Mouse (Mus musculus) large intestine, adult 2 months (tissue): ENCODE results near the gene Vpreb2. TPM values are rescaled to one million over a fixed set of nuclear protein-coding genes. Genes with fewer than 3 reads are reported as not detected.
"Not testable (repeated sequence)": the region's sequence is repeated elsewhere in the genome, so short reads cannot be mapped to it uniquely, and the experiment has no call there.

ENCODE experiments used
- DNase-seq: peaks from one replicate; pipeline ENCODE4 v3.0.0-alpha.2; 2012; ENCODE audit warnings: low read depth, low spot score
- WGBS: fragments of 180-500 bp; shearing (Covaris S2); methylation state at CpG from one replicate; pipeline ENCODE4 v1.1.7; 2018; 5-methylcytosine and 5-hydroxymethylcytosine counted together
- polyA plus RNA-seq: library from polyadenylated mRNA; depleted of rRNA; stranded (reverse); fragments of >200 nt; gene quantifications from 2 replicates; pipeline ENCODE4 v1.2.3, GENCODE M21; 2012; rRNA removed

The Vpreb2 gene
- polyA plus RNA-seq, 1 experiment: not detected

DNA sequence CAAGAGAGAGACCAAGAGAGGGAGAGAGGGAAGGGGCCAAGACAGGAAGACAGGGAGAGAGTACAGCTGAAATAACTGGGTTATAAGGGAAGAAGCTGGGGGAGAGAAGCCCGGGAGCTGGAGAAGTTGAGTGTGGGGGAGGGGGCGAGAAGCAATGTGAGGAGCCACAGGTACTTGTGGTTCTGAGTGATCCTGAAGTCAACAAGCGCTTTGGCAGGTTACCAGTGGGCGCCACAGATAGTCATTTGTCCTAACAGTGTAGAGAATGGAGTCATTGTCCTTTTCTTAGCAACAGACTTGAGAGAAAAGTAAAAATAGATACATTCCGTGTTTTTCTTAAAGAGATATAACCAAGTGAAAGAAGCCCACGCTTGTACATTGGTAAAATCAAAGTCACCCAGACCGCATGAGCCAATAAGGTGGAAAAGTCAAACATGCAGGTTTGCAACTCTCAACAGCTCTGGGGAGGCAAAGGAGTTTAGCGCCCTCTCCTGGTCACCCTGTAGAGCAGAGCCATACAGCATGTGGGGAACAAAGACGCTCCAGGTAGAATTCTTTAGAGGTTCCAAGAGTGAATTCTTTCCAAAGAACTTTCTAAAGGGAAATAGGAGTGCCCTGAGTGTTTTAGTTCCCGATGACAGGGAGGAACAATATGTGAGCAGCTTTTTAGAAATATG, 6.4 kb downstream of the Vpreb2 start:
- WGBS: 28% methylated on average over 10 of the region's 10 CpGs
- DNase-seq: peak; percentile 16

DNA sequence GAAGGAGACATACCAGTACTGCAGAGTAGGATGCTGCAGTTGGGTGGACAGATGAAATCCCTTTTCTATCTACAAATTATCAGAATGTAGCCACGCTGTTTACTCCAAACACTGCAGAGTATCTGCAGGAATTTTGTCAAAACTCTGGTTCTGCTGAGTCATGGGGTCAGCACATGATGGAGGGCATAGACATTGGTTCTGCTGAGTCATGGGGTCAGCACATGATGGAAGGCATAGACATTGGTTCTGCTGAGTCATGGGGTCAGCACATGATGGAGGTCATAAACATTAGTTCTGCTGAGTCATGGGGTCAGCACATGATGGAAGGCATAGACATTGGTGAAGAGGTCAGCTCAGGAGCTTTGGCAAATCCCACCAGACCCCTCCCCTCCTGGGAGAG, 7.5 kb downstream of the Vpreb2 start:
- WGBS: 86% methylated on average over 1 of the region's 1 CpGs
- no peak for DNase-seq

DNA sequence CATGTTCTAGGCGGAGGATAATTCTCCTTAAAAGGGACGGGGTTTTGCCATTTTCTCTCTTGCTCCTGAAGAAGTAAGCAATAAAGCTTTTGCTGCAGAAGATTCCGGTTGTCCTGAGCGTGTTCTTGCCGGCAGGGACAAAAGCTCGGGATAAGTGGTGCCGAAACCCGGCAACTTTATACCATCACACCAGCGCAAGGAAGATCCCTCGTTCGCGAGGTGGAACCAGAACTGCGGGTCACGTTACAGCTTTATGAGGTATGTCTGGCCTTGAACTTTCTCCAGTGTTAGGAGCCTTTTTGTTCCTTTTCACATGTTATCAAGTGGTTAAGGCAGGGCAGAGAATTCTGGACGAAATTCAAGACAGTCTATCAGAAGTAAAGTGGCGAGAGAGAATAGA, 12.1 kb downstream of the Vpreb2 start:
- WGBS: 94% methylated on average over 16 of the region's 16 CpGs
- DNase-seq: not testable (repeated sequence)

DNA sequence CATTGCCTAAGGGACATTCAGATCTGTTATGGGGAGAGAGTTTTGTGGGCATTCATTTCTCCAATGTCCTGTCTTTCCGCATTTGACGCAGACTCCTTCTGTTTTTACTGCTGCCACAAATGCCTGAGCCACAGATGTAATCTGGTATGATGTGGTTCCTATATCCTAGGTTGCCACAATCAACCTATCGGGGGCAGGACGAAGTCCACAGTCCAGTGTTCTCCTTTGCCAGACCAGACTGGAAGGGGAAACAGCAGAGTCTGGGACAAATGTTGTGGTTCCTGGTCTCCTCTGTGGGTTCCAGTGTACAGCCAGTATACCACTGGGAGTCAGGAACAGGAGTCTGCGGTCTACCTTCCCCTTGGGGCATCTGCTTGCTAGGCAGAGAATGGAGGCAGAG, 19.4 kb downstream of the Vpreb2 start:
- no peak for DNase-seq
- WGBS: 67% methylated on average over 5 of the region's 5 CpGs

DNA sequence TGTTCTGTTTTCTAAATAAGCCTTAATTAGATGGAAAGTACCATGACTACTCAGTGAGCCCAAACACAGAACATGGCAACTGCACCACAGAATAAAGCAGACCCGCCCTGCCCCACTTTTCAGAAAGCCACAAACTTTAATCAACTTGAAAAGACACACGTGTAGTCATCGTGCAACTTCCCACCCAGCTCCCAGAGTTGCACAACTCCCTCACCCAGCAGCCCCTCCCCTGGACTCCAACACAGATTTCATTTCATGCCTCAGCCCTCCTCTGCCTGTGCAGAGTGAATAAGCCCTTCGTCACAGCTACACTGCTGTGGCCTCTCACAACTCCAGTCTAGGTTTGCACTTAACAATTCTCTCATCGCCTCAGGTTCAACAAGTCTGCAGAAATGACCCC, 24.4 kb downstream of the Vpreb2 start:
- WGBS: 48% methylated on average over 5 of the region's 5 CpGs
- no peak for DNase-seq

DNA sequence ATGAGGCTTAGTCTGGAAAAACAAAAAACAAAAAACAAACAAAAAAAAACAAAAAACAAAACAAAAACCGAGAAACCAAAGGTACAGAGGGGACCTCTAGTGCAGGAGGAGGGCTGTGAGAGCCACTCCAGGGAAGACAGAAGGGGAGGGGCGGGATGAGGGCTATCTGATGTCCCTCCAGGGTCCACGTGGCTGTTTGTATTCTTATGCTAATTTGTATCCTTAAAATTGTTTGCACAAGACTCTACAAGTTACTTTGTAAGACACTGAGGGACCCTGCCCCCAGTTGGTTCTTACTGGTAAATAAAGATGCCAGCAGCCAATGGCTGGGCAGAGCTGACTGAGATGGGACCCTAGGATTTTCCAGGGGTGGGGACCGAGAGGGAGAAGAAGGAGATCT, 26.9 kb downstream of the Vpreb2 start:
- 44% methylated on average over 4 of the region's 4 CpGs for WGBS
- no peak for DNase-seq

DNA sequence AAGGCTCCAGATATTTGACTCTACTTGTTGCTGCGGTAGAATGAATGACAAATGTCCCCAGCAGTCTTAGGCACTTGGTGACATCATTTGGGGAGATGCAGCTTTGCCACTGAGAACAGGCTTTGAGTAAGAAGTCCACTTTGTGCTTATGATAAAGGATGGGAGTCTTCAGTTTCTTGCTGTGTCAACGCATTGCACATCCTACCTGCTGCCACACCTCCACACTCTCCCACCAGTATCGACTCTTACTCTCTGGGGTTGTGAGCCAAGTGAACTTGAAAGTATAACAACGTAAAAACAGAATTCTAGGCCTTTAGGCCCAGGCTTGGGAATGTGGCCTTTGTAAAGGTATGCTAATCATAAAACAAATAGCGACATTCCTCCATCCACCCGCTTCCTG, 30.9 kb downstream of the Vpreb2 start:
- 66% methylated on average over 6 of the region's 6 CpGs for WGBS
- DNase-seq: no peak

DNA sequence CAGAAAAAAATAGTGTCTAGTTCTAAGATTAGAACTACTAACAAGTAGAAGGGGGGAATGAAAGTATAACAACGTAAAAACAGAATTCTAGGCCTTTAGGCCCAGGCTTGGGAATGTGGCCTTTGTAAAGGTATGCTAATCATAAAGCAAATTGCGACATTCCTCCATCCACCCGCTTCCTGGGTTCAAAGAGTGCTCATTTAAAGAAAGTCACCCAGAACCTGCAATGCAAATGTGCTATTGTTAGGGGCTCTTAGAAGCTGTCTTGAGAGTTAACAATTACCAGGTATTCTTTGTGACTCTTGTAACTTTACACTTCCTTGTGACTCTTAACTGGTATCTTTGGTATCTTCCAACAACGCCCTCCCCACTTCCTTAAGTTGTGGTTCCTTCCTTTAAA, 36.3 kb downstream of the Vpreb2 start:
- not testable (repeated sequence) for DNase-seq
- 62% methylated on average over 4 of the region's 4 CpGs for WGBS

DNA sequence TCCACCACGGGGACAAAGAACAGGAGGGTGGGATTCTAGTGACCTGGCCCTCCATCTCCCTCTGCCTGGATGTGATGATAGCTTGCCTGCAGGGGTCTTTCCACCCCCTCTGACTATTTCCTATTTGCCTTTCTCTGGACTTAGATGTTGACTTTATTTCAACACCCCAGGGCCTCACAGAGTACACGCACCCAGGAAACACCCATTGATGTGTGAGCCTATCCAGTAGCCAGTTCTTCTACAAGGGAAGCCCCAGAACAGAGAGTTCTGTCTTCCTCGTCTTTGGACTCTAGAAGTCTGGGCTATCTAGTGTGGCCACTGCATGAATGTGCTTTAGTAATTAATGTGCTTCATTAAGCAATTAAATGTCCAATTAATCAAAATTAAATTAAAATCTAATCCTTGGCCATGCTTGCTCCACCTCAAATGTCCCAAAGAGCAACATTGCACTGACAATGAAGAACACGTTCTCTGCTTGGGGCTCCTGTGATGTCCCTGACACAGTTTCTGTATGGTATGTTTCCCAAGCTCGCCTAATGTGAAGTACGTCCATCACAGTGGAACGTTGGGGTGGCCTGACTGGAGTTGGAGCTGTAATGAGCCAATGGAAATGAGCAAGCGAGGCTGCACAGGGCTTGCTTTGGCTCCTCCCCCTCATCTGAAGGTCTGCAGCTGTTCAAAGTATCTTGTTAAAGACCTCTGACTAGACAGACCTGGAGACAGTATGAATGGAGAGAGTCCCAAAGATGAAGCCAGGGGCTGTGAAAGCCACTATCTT, 42.7 kb downstream of the Vpreb2 start:
- no peak for DNase-seq
- 52% methylated on average over 8 of the region's 8 CpGs for WGBS

DNA sequence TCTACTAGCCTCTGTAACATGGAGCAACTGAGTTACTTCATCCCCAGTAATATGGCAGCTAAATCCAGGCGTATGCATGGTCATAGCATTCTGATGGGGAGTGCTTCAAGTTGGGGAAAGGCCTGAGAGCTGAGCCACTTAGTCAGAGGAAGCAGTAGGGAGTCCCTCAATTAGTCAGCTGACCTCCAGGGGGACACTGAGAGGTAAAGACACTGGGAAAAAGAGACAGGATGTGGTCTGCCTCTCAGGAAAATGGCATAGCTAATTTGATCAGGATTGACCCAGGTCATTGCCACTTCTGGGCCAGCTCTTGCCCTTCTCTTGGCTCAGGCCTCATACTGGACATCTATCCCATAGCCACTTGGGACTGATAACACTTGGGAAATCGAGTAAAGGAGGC, 47.1 kb downstream of the Vpreb2 start:
- no peak for DNase-seq
- 52% methylated on average over 2 of the region's 2 CpGs for WGBS

Other genes with a start within 250 kb of the Vpreb2 start
- gene Med15, start 247.5 kb upstream of the Vpreb2 start, polyA plus RNA-seq: 57.1 and 86.6 TPM in 2 replicates
- gene Klhl22, start 220.8 kb upstream of the Vpreb2 start, polyA plus RNA-seq: 38.5 and 51.9 TPM in 2 replicates
- 10.5 and 14.0 TPM in 2 replicates for gene Scarf2, start 183.1 kb upstream of the Vpreb2 start, polyA plus RNA-seq
- not detected in 2 replicates for gene B830017H08Rik, start 147.3 kb upstream of the Vpreb2 start, polyA plus RNA-seq
- 8.8 and 11.0 TPM in 2 replicates for gene Car15, start 142.1 kb upstream of the Vpreb2 start, polyA plus RNA-seq
- gene Gm20518, start 88.8 kb upstream of the Vpreb2 start, polyA plus RNA-seq: 0.48 and 1.5 TPM in 2 replicates
- 0.05 and 0.10 TPM in 2 replicates for gene Tssk1, start 86.2 kb upstream of the Vpreb2 start, polyA plus RNA-seq
- gene Dgcr2, start 81.9 kb upstream of the Vpreb2 start, polyA plus RNA-seq: 82.4 and 104 TPM in 2 replicates
- not detected in 2 replicates for gene Tssk2, start 81.8 kb upstream of the Vpreb2 start, polyA plus RNA-seq
- 12.1 and 17.4 TPM in 2 replicates for gene Ess2, start 69.1 kb upstream of the Vpreb2 start, polyA plus RNA-seq
- gene Gsc2, start 65.4 kb upstream of the Vpreb2 start, polyA plus RNA-seq: not detected in 2 replicates
- gene Slc25a1, start 52.2 kb upstream of the Vpreb2 start, polyA plus RNA-seq: 191 and 199 TPM in 2 replicates
- gene Dgcr6, start 72.4 kb downstream of the Vpreb2 start, polyA plus RNA-seq: 81.1 and 91.8 TPM in 2 replicates
- gene Prodh, start 109.8 kb downstream of the Vpreb2 start, polyA plus RNA-seq: 116 and 128 TPM in 2 replicates
- 7.1 and 8.9 TPM in 2 replicates for gene Rtn4r, start 147.2 kb downstream of the Vpreb2 start, polyA plus RNA-seq
- not detected in 2 replicates for gene Ccdc188, start 237.5 kb downstream of the Vpreb2 start, polyA plus RNA-seq